Mouse (Mus musculus): Measurements from ENCODE around the gene Apoh.

The Apoh gene

GRCm38 (mm10) chr11:108333583-108334379, 9.4 kb upstream of the Apoh start:
- in situ Hi-C loops (cut with MboI), result no loop called here

- in situ Hi-C loops (cut with MboI), result no loop called here
These were observed 8.5 kb upstream of the Apoh start for GRCm38 (mm10) chr11:108334658-108335057.

GRCm38 (mm10) chr11:108335536-108335935, 7.6 kb upstream of the Apoh start:
- in situ Hi-C loops (cut with MboI), result no loop called here

- in situ Hi-C loops (cut with MboI), result no loop called here
These were observed 6.7 kb upstream of the Apoh start for GRCm38 (mm10) chr11:108336445-108336844.

- in situ Hi-C loops (cut with MboI), result no loop called here
These were observed 2.9 kb upstream of the Apoh start for GRCm38 (mm10) chr11:108340293-108340692.

- in situ Hi-C loops (cut with MboI), result no loop called here
These were observed 1.4 kb upstream of the Apoh start for GRCm38 (mm10) chr11:108341783-108342182.

- in situ Hi-C loops (cut with MboI), result no loop called here
These were observed 772 bp downstream of the Apoh start, which contains the start of gene Prkca for GRCm38 (mm10) chr11:108343789-108344462. Prkca (minus strand) TSS chr11:108343928.

- in situ Hi-C loops (cut with MboI), result no loop called here
These were observed 1.6 kb downstream of the Apoh start for GRCm38 (mm10) chr11:108344759-108345158.

GRCm38 (mm10) chr11:108345321-108345720, 2.2 kb downstream of the Apoh start:
- in situ Hi-C loops (cut with MboI), result no loop called here

GRCm38 (mm10) chr11:108350799-108351198, 7.6 kb downstream of the Apoh start:
- in situ Hi-C loops (cut with MboI), result no loop called here

- in situ Hi-C loops (cut with MboI), result no loop called here
These were observed 9.8 kb downstream of the Apoh start for GRCm38 (mm10) chr11:108352842-108353388.

- in situ Hi-C loops (cut with MboI), result no loop called here
These were observed 12.9 kb downstream of the Apoh start for GRCm38 (mm10) chr11:108356020-108356419.

GRCm38 (mm10) chr11:108358911-108359310, 15.8 kb downstream of the Apoh start:
- in situ Hi-C loops (cut with MboI), result no loop called here

- in situ Hi-C loops (cut with MboI), result no loop called here
These were observed 17.8 kb downstream of the Apoh start for GRCm38 (mm10) chr11:108360983-108361382.

- in situ Hi-C loops (cut with MboI), result no loop called here
These were observed 19.8 kb downstream of the Apoh start for GRCm38 (mm10) chr11:108362965-108363364.

- in situ Hi-C loops (cut with MboI), result no loop called here
These were observed 20.8 kb downstream of the Apoh start for GRCm38 (mm10) chr11:108363991-108364390.

- in situ Hi-C loops (cut with MboI), result no loop called here
These were observed 21.9 kb downstream of the Apoh start for GRCm38 (mm10) chr11:108364945-108365589.

GRCm38 (mm10) chr11:108365600-108365999, 22.4 kb downstream of the Apoh start:
- in situ Hi-C loops (cut with MboI), result no loop called here

- in situ Hi-C loops (cut with MboI), result no loop called here
These were observed 23.9 kb downstream of the Apoh start for GRCm38 (mm10) chr11:108367046-108367445.

GRCm38 (mm10) chr11:108376815-108377214, 33.7 kb downstream of the Apoh start:
- in situ Hi-C loops (cut with MboI), result loop anchor here (5.0 kb wide), 1 partner anchor 240 kb away; no protein-coding TSS in a partner anchor

GRCm38 (mm10) chr11:108377680-108378362, 34.7 kb downstream of the Apoh start:
- in situ Hi-C loops (cut with MboI), result loop anchor here (5.0 kb wide), 1 partner anchor 241 kb away; no protein-coding TSS in a partner anchor

GRCm38 (mm10) chr11:108378363-108378751, 35.2 kb downstream of the Apoh start:
- in situ Hi-C loops (cut with MboI), result loop anchor here (5.0 kb wide), 1 partner anchor 241 kb away; no protein-coding TSS in a partner anchor

Data from mature B cell (primary cell).